Mouse (Mus musculus): ENCODE measurements around the gene Ifitm6. TPM values are rescaled to one million over a fixed set of nuclear protein-coding genes. Genes with fewer than 3 reads are reported as not detected.
"Not testable (repeated sequence)": the region's sequence is repeated elsewhere in the genome, so short reads cannot be mapped to it uniquely, and the experiment has no call there.

The Ifitm6 gene
- polyA plus RNA-seq, 1 experiment, result not detected

GRCm38 (mm10) chr7:140997817-140998216, 19.9 kb downstream of the Ifitm6 start:
- Histone ChIP-seq H3K4me1 (ENCODE audit: control insufficient read depth, insufficient read depth, low read length) (no peaks in the 10 kb centered on the region), H3K27ac (ENCODE audit: insufficient read depth, low read length) (no peak overlapping the region), H3K4me3 (ENCODE audit: insufficient read depth, low read length) (no peak overlapping the region)
- no peak for TF ChIP-seq CTCF (IDR thresholded peaks at IDR 0.05; ENCODE audit: borderline replicate concordance, insufficient read depth, low read length)
- no peak for TF ChIP-seq POLR2A (IDR thresholded peaks at IDR 0.05; ENCODE audit: low read depth, low read length)

GRCm38 (mm10) chr7:140991117-140991689, 26.5 kb downstream of the Ifitm6 start:
- H3K4me1 ChIP-seq (ENCODE audit: control insufficient read depth, insufficient read depth, low read length), result no peaks in the 10 kb centered on the region
- H3K27ac ChIP-seq (ENCODE audit: insufficient read depth, low read length), result no peak overlapping the region
- TF ChIP-seq POLR2A (IDR thresholded peaks at IDR 0.05; ENCODE audit: low read depth, low read length), result no peak
- TF ChIP-seq CTCF (IDR thresholded peaks at IDR 0.05; ENCODE audit: borderline replicate concordance, insufficient read depth, low read length), result no peak
- H3K4me3 ChIP-seq (ENCODE audit: insufficient read depth, low read length), result no peak overlapping the region

GRCm38 (mm10) chr7:140990622-140991021, 27.1 kb downstream of the Ifitm6 start:
- Histone ChIP-seq H3K4me3 (ENCODE audit: insufficient read depth, low read length) (no peak overlapping the region), H3K4me1 (ENCODE audit: control insufficient read depth, insufficient read depth, low read length) (no peaks in the 10 kb centered on the region), H3K27ac (ENCODE audit: insufficient read depth, low read length) (no peak overlapping the region)
- TF ChIP-seq CTCF (IDR thresholded peaks at IDR 0.05; ENCODE audit: borderline replicate concordance, insufficient read depth, low read length), result no peak
- no peak for TF ChIP-seq POLR2A (IDR thresholded peaks at IDR 0.05; ENCODE audit: low read depth, low read length)

GRCm38 (mm10) chr7:140990185-140990584, 27.5 kb downstream of the Ifitm6 start:
- H3K4me3 ChIP-seq (ENCODE audit: insufficient read depth, low read length), result no peak overlapping the region
- TF ChIP-seq CTCF (IDR thresholded peaks at IDR 0.05; ENCODE audit: borderline replicate concordance, insufficient read depth, low read length) (no peak), POLR2A (IDR thresholded peaks at IDR 0.05; ENCODE audit: low read depth, low read length) (no peak)
- H3K4me1 ChIP-seq (ENCODE audit: control insufficient read depth, insufficient read depth, low read length), result no peaks in the 10 kb centered on the region
- no peak overlapping the region for H3K27ac ChIP-seq (ENCODE audit: insufficient read depth, low read length)

GRCm38 (mm10) chr7:140989022-140989421, 28.7 kb downstream of the Ifitm6 start:
- H3K27ac ChIP-seq (ENCODE audit: insufficient read depth, low read length), result no peak overlapping the region
- TF ChIP-seq CTCF (IDR thresholded peaks at IDR 0.05; ENCODE audit: borderline replicate concordance, insufficient read depth, low read length) (no peak), POLR2A (IDR thresholded peaks at IDR 0.05; ENCODE audit: low read depth, low read length) (no peak)
- H3K4me3 ChIP-seq (ENCODE audit: insufficient read depth, low read length), result no peak overlapping the region
- H3K4me1 ChIP-seq (ENCODE audit: control insufficient read depth, insufficient read depth, low read length), result no peaks in the 10 kb centered on the region

GRCm38 (mm10) chr7:140987182-140988138, 30.3 kb downstream of the Ifitm6 start:
- Histone ChIP-seq H3K4me1 (ENCODE audit: control insufficient read depth, insufficient read depth, low read length) (no peaks in the 10 kb centered on the region), H3K27ac (ENCODE audit: insufficient read depth, low read length) (no peak overlapping the region), H3K4me3 (ENCODE audit: insufficient read depth, low read length) (no peak overlapping the region)
- TF ChIP-seq POLR2A (IDR thresholded peaks at IDR 0.05; ENCODE audit: low read depth, low read length), result no peak
- TF ChIP-seq CTCF (IDR thresholded peaks at IDR 0.05; ENCODE audit: borderline replicate concordance, insufficient read depth, low read length), result no peak

- no peak for TF ChIP-seq POLR2A (IDR thresholded peaks at IDR 0.05; ENCODE audit: low read depth, low read length)
- no peak for TF ChIP-seq CTCF (IDR thresholded peaks at IDR 0.05; ENCODE audit: borderline replicate concordance, insufficient read depth, low read length)
- no peak overlapping the region for H3K27ac ChIP-seq (ENCODE audit: insufficient read depth, low read length)
- no peak overlapping the region for H3K4me3 ChIP-seq (ENCODE audit: insufficient read depth, low read length)
- no peaks in the 10 kb centered on the region; the same call in 1 of the 2 replicates for H3K4me1 ChIP-seq (ENCODE audit: control insufficient read depth, insufficient read depth, low read length)
Measured at GRCm38 (mm10) chr7:140982971-140983370, 34.8 kb downstream of the Ifitm6 start.

GRCm38 (mm10) chr7:140981704-140982103, 36.0 kb downstream of the Ifitm6 start:
- Histone ChIP-seq H3K27ac (ENCODE audit: insufficient read depth, low read length) (no peak overlapping the region), H3K4me3 (ENCODE audit: insufficient read depth, low read length) (no peak overlapping the region), H3K4me1 (ENCODE audit: control insufficient read depth, insufficient read depth, low read length) (no peaks in the 10 kb centered on the region; the same call in 1 of the 2 replicates)
- TF ChIP-seq CTCF (IDR thresholded peaks at IDR 0.05; ENCODE audit: borderline replicate concordance, insufficient read depth, low read length) (no peak), POLR2A (IDR thresholded peaks at IDR 0.05; ENCODE audit: low read depth, low read length) (no peak)

GRCm38 (mm10) chr7:140976720-140977119, 41.0 kb downstream of the Ifitm6 start:
- not testable (repeated sequence) for H3K4me3 ChIP-seq (ENCODE audit: insufficient read depth, low read length); H3K27ac ChIP-seq (ENCODE audit: insufficient read depth, low read length)
- peaks cover 17% of the 10 kb centered on the region for H3K4me1 ChIP-seq (ENCODE audit: control insufficient read depth, insufficient read depth, low read length)

- Histone ChIP-seq H3K27ac (ENCODE audit: insufficient read depth, low read length) (no peak overlapping the region), H3K4me1 (ENCODE audit: control insufficient read depth, insufficient read depth, low read length) (peaks cover 17% of the 10 kb centered on the region), H3K4me3 (ENCODE audit: insufficient read depth, low read length) (no peak overlapping the region)
- TF ChIP-seq CTCF (IDR thresholded peaks at IDR 0.05; ENCODE audit: borderline replicate concordance, insufficient read depth, low read length), result no peak
Measured at GRCm38 (mm10) chr7:140975465-140975864, 42.3 kb downstream of the Ifitm6 start.
